Mouse (Mus musculus) embryonic facial prominence, embryonic 10.5 days (tissue): ENCODE data around the gene Polr2i. TPM values are rescaled to one million over a fixed set of nuclear protein-coding genes. Genes with fewer than 3 reads are reported as not detected.
A peak's percentile ranks its signal among the peaks of the same experiment; 100 is the strongest.

Source experiments
- DNase-seq: peaks from one replicate; pipeline ENCODE4 v3.0.0-alpha.2; 2017; ENCODE audit warnings: low spot score
- H3K27ac ChIP-seq: fragments of 300-500 bp; sonication (generic); replicated peaks from 2 replicates; pipeline ENCODE4 v1.5.1; 2016; ENCODE audit warnings: mild to moderate bottlenecking
- H3K27me3 ChIP-seq: fragments of 300-500 bp; sonication (generic); replicated peaks from 2 replicates; pipeline ENCODE4 v1.6.1; 2016; ENCODE audit warnings: low read depth, mild to moderate bottlenecking; ENCODE audit not compliant: poor library complexity, severe bottlenecking
- H3K36me3 ChIP-seq: fragments of 300-500 bp; sonication (generic); replicated peaks from 2 replicates; pipeline ENCODE4 v1.6.1; 2016; ENCODE audit warnings: mild to moderate bottlenecking, moderate library complexity
- H3K4me1 ChIP-seq: fragments of 300-500 bp; sonication (generic); 2 replicates; pipeline ENCODE4 v1.6.1; 2016
- H3K4me3 ChIP-seq: fragments of 300-500 bp; sonication (generic); 2 replicates; pipeline ENCODE4 v1.5.1; 2016; ENCODE audit warnings: mild to moderate bottlenecking, moderate library complexity
- H3K9me3 ChIP-seq: fragments of 300-500 bp; sonication (generic); 2 replicates; pipeline ENCODE4 v1.6.1; 2016; ENCODE audit warnings: mild to moderate bottlenecking
- WGBS: fragments of 180-500 bp; shearing (Covaris S2); methylation state at CpG from one replicate; pipeline ENCODE4 v1.1.7; 2016; 5-methylcytosine and 5-hydroxymethylcytosine counted together
- polyA plus RNA-seq: library from polyadenylated mRNA; unstranded; fragments of >200 nt; fragmentation: Nextera tagmentation; extraction: Ambion mirVana; gene quantifications from 2 replicates; pipeline ENCODE4 v1.2.1, GENCODE M21; 2016

Gene Polr2i
- polyA plus RNA-seq, 1 experiment from 2014 or later: 174 TPM

- no peaks in the 10 kb centered on the region for H3K27me3 ChIP-seq
- no peaks in the 10 kb centered on the region for H3K36me3 ChIP-seq
- H3K27ac ChIP-seq: peak within 1 kb of the TSS; percentile 86
- peaks cover 20% of the 10 kb centered on the region for H3K4me1 ChIP-seq
- peak within 1 kb of the TSS; percentile 78 for H3K4me3 ChIP-seq
- H3K9me3 ChIP-seq: no peaks in the 10 kb centered on the region
- peak; percentile 95 for DNase-seq
- under 1% methylated on average over 49 of the region's 49 CpGs for WGBS
Measured at GRCm38 (mm10) chr7:30279951-30280669, 48.4 kb downstream of the Polr2i start, which contains the start of the genes Thap8 and Wdr62. TSS of gene Thap8 (plus strand) at chr7:30280094. TSS of gene Wdr62 (minus strand) at chr7:30280419.

DNA sequence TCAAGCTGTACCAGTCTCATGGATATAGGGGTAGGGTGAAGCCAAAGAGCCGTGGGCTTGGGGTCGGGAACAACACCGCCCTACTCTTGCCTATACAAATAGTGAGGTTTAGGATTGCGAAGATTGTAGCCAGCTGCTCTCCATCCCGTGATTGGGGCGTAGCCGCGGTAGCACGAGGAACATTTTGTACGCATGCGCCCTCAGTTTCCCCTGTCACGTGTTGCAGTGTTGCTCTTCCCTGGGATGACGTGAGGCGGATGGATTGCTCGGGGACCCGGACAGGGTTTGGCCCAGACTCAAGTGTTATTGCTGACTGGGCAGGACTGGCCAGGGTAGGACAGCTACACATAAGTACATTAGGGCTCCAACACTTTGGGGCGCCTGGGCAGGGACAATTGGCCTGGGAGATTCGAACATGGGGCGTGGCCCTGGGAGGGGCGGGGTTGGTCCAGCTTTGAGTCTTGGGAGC lies 49.0 kb downstream of the Polr2i start:
- no peaks in the 10 kb centered on the region for H3K27me3 ChIP-seq
- no peaks in the 10 kb centered on the region for H3K36me3 ChIP-seq
- H3K27ac ChIP-seq: peak overlapping the region; percentile 86
- WGBS: under 1% methylated on average over 20 of the region's 20 CpGs
- no peaks in the 10 kb centered on the region for H3K9me3 ChIP-seq
- H3K4me1 ChIP-seq: peaks cover 20% of the 10 kb centered on the region
- peak overlapping the region; percentile 78 for H3K4me3 ChIP-seq
- peak; percentile 85 for DNase-seq

DNA sequence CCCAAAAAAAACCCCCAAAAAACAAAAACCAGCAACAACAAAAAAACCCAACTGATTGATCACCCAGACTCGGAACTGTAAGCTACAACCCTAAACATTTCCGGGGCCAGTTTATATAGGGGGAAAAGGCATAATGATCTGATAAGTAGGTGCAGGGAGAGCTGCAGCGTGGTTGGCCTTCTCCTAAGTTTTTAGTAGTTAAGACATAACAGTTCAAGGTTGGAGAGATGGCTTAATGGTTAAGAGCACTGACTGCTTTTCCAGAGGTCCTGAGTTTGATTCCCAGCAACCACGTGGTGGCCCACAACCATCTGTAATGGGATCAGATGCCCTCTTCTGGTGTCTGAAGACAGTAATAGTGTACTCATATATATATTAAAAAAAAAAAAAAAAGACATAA lies 49.8 kb downstream of the Polr2i start:
- Histone ChIP-seq H3K27ac (no peak overlapping the region), H3K9me3 (no peaks in the 10 kb centered on the region), H3K4me1 (peaks cover 20% of the 10 kb centered on the region), H3K27me3 (no peaks in the 10 kb centered on the region), H3K36me3 (no peaks in the 10 kb centered on the region), H3K4me3 (no peak overlapping the region; the same call in 1 of the 2 replicates)
- WGBS: 82% methylated on average over 4 of the region's 4 CpGs
- DNase-seq: no peak

GRCm38 (mm10) chr7:30282740-30283139 lies 51.0 kb downstream of the Polr2i start:
- 80% methylated on average over 7 of the region's 7 CpGs for WGBS
- Histone ChIP-seq H3K36me3 (no peaks in the 10 kb centered on the region), H3K9me3 (no peaks in the 10 kb centered on the region), H3K4me1 (peaks cover 20% of the 10 kb centered on the region), H3K27me3 (no peaks in the 10 kb centered on the region), H3K4me3 (no peak overlapping the region), H3K27ac (no peak overlapping the region)
- no peak for DNase-seq

Other genes starting within 250 kb of the Polr2i start
- gene Zfp568, start 248.0 kb upstream of the Polr2i start, polyA plus RNA-seq: 30.4 and 34.3 TPM in 2 replicates
- 3.4 and 4.5 TPM in 2 replicates for gene Zfp14, start 180.6 kb upstream of the Polr2i start, polyA plus RNA-seq
- 5.6 and 6.4 TPM in 2 replicates for gene Zfp82, start 159.0 kb upstream of the Polr2i start, polyA plus RNA-seq
- 1.6 and 4.8 TPM in 2 replicates for gene Gm26920, start 141.5 kb upstream of the Polr2i start, polyA plus RNA-seq
- gene Zfp566, start 141.4 kb upstream of the Polr2i start, polyA plus RNA-seq: 20.0 and 21.0 TPM in 2 replicates
- 119 and 127 TPM in 2 replicates for gene Zfp260, start 137.2 kb upstream of the Polr2i start, polyA plus RNA-seq
- gene Zfp382, start 110.0 kb upstream of the Polr2i start, polyA plus RNA-seq: 9.7 and 11.4 TPM in 2 replicates
- gene Zfp146, start 62.2 kb upstream of the Polr2i start, polyA plus RNA-seq: 19.9 and 20.1 TPM in 2 replicates
- 2.5 and 4.2 TPM in 2 replicates for gene Cox7a1, start 47.8 kb upstream of the Polr2i start, polyA plus RNA-seq
- gene Capns1, start 33.1 kb upstream of the Polr2i start, polyA plus RNA-seq: 54.8 and 61.9 TPM in 2 replicates
- 270 and 275 TPM in 2 replicates for gene Tbcb, start 324 bp downstream of the Polr2i start, polyA plus RNA-seq
- not detected in 2 replicates for gene Ovol3, start 3.8 kb downstream of the Polr2i start, polyA plus RNA-seq
- 0.45 and 0.90 TPM in 2 replicates for gene Thap8, start 48.1 kb downstream of the Polr2i start, polyA plus RNA-seq
- 17.8 and 18.2 TPM in 2 replicates for gene Wdr62, start 48.5 kb downstream of the Polr2i start, polyA plus RNA-seq
- gene Clip3, start 59.8 kb downstream of the Polr2i start, polyA plus RNA-seq: 53.0 and 53.4 TPM in 2 replicates
- 95.5 and 97.0 TPM in 2 replicates for gene Alkbh6, start 76.8 kb downstream of the Polr2i start, polyA plus RNA-seq
- gene Syne4, start 82.9 kb downstream of the Polr2i start, polyA plus RNA-seq: 51.1 and 65.6 TPM in 2 replicates
- gene E130208F15Rik, start 89.8 kb downstream of the Polr2i start, polyA plus RNA-seq: 2.1 TPM in 2 replicates
- gene Sdhaf1, start 91.9 kb downstream of the Polr2i start, polyA plus RNA-seq: 17.5 and 17.8 TPM in 2 replicates
- gene Lrfn3, start 130.8 kb downstream of the Polr2i start, polyA plus RNA-seq: 5.0 and 5.4 TPM in 2 replicates
- gene Tyrobp, start 181.8 kb downstream of the Polr2i start, polyA plus RNA-seq: 11.8 and 15.4 TPM in 2 replicates
- gene Hcst, start 187.9 kb downstream of the Polr2i start, polyA plus RNA-seq: not detected in 2 replicates
- 1.1 and 1.8 TPM in 2 replicates for gene Nfkbid, start 189.8 kb downstream of the Polr2i start, polyA plus RNA-seq
- gene Aplp1, start 213.6 kb downstream of the Polr2i start, polyA plus RNA-seq: 28.6 and 32.3 TPM in 2 replicates
- 1.3 and 2.2 TPM in 2 replicates for gene Kirrel2, start 225.7 kb downstream of the Polr2i start, polyA plus RNA-seq
- gene Nphs1, start 226.4 kb downstream of the Polr2i start, polyA plus RNA-seq: 0.15 and 0.63 TPM in 2 replicates